Mouse (Mus musculus): Measurements from ENCODE around the gene Atg3.

Gene Atg3

DNA sequence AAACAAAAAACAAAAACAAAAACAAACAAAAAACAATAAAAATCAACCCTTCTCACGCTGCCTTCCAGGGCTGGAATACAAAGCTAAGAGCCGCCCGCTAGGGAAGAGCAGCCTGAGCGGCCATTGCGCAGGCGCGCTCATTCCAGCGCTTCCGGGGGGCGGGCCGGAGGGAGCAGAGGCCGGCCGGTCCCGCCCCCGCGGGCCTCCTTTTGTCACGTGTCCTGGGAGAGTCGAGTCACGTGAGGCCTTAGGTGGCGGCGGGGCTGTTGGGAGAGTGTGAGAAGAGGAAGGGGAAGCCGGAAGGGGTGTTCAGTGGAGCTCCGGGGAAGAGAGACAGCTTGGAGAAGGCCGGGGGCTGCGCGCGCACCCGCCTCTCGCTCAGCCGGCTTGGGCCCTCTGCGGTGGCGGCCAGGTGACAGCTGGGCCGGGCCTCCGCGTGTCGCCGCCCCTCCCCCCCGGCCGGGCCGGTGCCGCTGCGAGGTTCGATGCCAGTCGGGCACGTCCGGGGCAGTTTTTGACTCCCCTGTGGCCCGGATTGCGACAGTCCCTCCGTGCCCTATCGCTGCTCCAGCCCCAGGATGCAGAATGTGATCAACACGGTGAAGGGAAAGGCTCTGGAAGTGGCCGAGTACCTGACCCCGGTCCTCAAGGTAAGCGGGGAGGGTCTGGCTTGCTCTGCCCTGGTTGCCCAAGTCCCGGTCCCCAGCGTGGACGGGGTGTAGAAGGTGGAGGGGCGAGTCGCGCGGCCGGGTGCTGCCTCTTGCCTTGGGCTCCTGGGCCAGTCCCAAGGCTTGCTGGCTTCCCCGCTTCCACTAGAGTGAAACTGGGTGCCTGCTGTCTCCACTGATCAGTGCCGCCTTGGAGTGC is at the start of gene Atg3, which contains the start of gene Slc35a5:
TSS of gene Atg3 (plus strand) at position 264 of the 867 bp plus-strand sequence.
TSS of gene Slc35a5 (minus strand) at position 185 of the 867 bp plus-strand sequence.
- in situ Hi-C loops (cut with MboI; ENCODE audit: low sequenced_read_pairs), result no loop called here

DNA sequence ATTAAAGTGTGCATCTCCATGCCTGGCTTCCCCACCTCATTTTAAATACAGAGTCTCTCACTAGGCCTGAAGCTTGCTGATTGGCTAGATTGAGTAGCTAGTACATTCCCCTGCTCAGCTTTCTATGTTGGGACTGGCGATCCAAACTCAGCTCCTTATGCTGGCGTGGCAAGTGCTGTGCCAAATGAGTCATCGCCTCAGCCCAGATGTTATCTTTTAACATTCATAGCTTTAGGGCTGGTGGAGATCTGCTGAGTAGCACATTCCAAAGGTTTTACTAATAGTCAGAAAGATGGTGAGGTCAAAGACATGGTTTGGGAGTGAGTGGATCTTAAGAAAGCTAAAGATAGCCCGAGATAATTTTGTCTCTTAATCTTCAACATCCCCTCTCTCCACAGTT is 48.1 kb upstream of the Atg3 start:
- in situ Hi-C loops (cut with MboI; ENCODE audit: low sequenced_read_pairs), result loop anchor here (25.0 kb wide), 1 partner anchor 623 kb away; no protein-coding TSS in a partner anchor

DNA sequence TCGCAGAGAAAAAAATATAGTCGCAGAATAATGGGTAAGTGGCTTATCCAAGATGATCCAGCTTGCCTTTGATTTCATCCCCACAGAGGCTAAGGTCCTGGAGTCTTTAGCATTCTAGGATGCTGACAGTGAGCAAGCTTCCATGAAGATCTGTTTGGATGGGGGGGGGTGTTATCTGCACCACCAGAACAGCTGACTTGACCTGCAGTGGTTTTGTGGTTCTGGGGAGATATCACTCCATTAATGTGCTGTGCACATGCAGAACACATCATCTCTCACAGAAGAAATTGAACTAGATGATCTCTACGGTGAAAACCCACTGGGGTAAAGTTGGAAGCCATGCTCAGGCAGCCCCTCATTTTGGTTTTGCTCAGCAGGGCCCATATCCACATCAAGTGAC is 41.4 kb upstream of the Atg3 start:
- in situ Hi-C loops (cut with MboI; ENCODE audit: low sequenced_read_pairs), result loop anchor here (25.0 kb wide), 1 partner anchor 630 kb away; no protein-coding TSS in a partner anchor

DNA sequence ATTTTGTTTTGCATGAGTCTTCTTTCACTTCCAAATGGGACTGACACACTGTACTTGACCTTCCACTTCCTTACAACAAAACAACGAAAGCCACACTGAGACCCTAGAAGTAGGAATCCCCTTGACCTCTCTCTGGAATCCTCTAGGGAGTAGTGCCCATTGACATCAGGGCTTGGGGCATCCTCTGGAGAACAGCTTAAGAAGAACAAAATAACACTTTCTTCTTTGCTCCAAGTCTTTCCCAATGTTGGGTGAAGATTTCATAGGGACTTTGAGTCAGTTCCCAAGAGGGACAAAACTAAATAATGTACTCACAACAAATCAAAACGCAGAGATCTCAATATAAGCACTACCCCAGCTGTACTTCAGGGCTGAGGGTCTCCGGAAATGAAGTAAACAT is 39.8 kb upstream of the Atg3 start:
- in situ Hi-C loops (cut with MboI; ENCODE audit: low sequenced_read_pairs), result loop anchor here (25.0 kb wide), 1 partner anchor 631 kb away; no protein-coding TSS in a partner anchor

DNA sequence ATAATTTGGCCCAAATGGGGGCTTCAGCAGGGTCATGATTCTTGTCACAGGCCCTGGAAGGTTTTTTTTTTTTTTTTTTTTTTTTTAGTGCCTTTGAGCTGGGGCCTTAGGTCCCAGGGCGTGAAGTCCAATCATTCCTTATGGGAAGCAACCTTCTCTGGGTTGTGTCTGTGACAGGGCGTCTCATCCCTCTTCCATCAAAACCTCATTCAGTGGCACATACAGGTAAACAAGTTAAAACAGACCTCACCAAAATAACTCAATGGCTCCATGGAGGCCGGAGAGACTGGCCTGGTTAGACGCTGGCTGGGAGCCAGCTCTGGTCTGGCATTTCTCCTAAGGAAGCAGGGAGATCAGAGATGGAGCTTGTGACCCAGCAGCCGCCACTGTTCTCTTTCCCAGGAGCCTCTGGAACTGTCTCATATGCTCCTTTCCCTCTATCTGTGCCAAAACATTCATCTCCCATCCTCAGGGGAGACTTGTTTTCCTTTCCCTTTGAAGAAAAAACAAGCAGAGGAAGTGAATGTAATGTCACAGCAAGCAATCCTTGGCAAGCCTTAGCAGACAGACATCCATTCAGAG is 37.6 kb upstream of the Atg3 start:
- in situ Hi-C loops (cut with MboI; ENCODE audit: low sequenced_read_pairs), result loop anchor here (25.0 kb wide), 1 partner anchor 634 kb away; no protein-coding TSS in a partner anchor

DNA sequence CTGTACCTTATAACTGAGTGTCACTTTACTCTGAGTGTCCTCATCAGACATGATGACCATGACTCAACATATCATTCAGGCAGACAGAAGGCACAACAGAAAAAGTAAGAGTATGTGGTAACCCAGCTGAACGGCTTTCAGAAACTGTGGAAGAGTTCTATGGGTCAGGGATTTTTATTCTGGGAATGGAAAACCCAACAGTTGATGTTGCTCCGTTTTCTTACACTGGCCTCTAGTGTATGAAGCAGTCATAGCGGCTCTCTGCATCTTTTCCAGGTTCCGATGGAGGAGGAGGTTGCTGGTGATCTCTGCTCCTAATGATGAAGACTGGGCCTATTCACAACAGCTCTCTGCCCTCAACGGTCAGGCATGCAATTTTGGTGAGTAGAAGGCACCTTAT is 36.0 kb upstream of the Atg3 start:
- in situ Hi-C loops (cut with MboI; ENCODE audit: low sequenced_read_pairs), result loop anchor here (25.0 kb wide), 1 partner anchor 635 kb away; no protein-coding TSS in a partner anchor

DNA sequence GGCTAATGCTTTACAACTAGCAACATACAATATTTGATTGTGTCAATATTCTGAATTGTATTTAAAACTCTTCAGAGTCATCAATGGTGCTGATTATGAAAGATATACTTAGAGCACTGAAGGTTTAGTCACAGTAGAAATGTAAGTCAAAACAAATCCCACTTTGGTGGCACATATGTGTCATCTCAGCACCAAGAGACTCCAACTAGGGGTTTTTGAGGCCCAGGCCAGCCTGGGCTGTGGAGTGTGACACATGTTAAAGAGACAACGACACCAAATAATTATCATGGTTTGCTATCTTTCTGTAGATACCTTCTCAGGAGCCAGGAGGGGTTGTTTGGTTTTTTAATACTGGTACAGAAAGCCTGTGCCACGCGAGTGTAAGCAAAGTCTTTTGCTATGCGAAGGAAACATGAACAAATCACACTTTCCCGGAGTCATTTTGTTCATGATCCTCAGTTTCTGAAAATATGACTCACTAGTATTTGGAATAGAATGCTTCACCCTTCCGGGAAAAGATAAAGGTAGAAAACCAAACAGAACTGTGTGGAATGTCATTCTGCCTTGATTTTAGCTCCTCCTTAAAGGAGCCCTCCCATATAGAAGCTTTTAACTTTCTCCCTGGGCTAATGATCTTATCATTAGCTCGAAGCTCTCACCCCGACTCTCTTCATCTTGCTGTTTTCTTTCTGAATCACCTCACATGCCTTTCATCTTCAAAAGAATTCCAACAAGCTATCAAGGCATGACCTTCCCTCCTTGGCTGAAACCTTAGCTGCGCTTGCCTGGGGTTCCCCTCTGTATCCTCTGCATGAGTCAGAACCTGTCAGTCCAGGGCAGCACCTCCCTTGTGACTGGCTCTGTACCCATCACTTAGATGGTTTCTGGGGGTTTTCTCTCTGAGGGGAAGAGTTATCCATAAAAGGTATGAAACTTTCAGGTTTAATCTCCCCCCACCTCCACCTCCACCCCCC is 34.1 kb upstream of the Atg3 start:
- in situ Hi-C loops (cut with MboI; ENCODE audit: low sequenced_read_pairs), result loop anchor here (25.0 kb wide), 1 partner anchor 637 kb away; no protein-coding TSS in a partner anchor

DNA sequence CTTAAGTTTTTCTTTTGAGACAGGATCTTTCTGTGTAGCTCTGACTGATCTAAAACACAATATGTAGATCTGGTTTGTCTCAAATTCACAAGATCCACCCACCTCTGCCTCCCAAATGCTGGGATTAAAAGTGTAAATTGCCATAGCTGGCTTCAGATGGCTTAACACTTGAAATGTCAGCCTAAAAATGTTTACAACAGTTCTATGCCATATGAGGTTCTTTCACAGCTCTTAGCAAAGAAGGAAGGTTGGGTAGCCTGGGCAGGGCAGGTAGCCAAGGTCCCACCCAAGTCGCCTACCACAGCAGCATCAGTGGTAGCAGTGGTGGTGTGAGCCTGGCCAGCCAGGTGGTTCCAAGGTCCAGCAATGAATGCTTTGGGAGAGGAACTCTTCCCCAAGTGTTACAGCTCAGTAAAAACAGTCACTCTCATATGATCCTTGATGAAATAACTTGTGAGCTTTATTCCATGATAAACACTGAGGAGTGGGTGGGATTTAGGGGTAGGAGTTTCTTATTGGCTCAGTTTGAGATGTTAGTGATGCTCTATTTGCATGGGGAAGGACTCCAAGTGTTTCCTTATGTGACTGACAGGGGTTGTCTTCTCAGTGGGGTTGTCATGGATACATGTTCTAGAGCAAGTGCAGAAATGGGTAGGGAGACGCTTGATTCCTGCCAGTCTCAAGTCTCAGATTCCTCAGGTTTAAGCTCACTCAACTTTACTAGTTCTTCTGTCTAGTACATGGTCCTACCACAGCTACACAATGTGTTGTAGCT is 30.5 kb upstream of the Atg3 start:
- in situ Hi-C loops (cut with MboI; ENCODE audit: low sequenced_read_pairs), result no loop called here

DNA sequence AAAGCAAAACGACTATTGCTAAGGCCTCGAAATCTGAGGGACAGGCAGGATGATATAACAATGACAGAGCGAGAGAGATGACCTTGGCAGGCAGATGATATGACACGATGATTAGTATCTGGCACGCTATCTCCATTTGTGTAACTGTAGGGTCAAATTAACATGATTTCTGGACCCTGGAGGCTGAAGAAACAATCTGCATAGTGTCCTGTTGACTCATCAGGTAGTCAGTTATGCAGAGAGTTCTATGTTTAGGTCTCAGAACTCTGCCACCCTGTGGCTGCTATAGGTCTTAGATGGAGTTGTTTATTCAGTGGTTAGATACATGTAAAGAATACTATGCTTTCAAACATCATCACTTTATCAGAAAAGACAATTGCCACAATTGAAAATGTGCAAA is 16.9 kb upstream of the Atg3 start:
- in situ Hi-C loops (cut with MboI; ENCODE audit: low sequenced_read_pairs), result no loop called here

DNA sequence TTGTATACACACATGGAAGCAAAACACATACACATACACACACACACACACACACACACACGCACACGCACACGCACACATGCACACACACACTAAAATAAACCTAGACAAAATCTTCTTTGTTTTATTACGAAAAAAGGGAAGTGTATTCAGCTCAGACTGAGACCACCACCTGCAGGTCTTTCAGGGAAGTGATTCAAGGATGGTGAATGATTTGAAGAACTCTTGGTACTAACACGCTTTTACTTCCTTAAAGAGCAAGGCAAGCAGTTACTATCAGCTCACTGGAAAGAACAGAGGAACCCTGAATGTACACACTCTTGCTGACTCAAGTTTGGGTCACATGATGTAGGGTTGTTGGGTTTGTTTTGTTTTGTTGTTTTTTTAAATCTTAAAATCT is 16.0 kb upstream of the Atg3 start:
- in situ Hi-C loops (cut with MboI; ENCODE audit: low sequenced_read_pairs), result no loop called here

DNA sequence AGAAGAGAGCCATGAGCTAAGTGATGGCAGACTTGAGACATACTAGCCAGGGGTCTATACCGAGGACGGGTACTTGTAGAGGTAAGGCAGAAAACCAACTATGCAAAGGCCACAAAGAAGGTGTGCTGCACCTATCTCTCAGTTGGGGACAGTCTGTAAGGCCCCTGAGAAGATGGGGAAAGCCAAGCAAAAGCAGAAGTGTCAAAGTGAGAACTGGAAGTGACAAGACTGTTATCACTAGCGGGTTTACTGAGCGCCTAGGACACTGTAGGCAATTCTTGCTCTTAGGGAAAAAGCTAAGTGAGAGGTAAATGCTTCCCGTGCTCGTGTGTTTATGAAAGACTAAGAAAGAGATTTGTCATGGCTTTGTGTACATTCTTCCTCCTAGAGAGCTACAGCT is 13.5 kb upstream of the Atg3 start:
- in situ Hi-C loops (cut with MboI; ENCODE audit: low sequenced_read_pairs), result no loop called here

DNA sequence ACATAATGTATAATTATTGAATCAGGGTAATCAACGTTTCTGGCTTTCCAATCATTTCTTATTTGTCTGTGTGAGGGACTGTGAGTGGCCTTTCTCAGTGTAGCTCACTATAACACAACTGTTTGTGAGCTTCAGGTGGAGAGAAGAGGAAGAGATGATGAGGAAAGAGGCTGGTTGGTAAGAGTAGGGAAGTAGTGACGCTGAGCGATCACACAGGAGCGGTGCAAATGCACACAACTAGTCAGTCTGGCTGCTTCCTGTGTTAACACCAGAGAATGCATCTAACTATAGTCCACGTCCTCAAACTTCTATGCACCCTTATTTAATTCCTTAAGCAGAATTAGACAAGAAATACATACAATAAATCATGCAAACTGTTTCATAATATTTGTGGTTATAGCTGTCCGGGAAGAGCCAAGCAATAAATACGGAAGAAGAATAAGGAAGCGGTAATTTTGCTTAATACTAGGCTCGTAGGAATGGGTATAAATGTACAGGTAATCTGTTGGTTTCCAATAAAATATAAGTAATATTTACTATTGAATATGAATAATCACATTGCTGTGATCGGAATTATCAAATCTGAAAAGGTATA is 10.0 kb upstream of the Atg3 start:
- in situ Hi-C loops (cut with MboI; ENCODE audit: low sequenced_read_pairs), result no loop called here

DNA sequence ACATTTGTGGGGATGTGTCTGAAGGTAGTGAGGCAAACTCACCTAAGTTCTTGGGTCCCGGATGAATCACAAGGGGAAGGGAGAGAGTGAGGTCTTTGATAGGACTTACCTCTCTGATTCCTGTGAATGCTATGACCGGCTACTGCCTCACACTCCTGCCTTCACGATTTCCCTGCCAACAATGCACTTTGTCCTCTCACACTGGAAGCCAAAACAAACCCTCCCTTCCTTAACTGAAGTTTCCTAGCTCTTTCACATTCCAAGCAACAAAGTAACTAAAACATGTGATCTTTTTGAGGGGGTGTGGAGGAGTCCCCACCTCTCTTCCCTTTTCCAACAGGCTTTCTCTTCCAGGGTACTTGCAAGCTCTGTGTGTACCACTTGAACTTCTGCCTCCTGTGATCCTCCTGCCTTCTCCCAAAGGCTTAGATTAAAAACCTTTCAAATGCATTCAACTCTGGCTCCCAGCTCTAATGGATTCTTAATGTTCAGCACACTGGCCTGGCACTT is 3.8 kb upstream of the Atg3 start:
- in situ Hi-C loops (cut with MboI; ENCODE audit: low sequenced_read_pairs), result no loop called here

DNA sequence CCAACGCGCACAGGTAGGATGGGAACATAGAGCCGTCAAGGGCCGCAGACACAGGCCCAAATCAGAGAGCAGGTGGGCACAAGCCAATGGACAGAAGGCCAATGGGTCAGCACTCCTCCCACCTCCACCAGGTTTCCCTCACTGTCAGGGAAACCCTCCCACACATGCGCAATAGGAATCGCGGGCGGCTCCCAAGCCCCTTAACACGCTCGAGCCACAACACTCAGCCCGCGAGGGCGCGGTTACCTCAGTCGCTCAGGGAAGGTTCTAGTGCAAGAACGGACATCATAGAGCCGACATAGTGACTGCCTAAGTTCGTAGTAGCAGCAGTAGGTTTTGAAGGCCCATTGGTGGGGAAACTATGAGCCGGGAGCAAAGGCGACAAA is 456 bp upstream of the Atg3 start:
- in situ Hi-C loops (cut with MboI; ENCODE audit: low sequenced_read_pairs), result no loop called here

DNA sequence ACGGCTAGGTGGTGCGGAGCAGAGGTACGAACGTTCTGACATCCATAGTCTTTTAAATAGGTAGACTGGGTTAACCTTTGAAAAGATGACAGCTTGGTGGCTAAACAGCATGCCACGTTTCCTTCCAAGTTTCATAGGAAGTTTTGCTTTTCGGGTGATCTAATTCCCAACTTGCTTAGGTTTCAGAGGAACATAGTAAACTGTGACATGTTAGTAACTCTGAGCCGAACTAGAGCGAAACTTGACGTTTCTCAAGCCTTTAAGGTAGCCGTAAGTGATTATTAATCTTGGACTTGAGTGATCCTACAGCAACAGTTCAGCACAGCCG is 768 bp downstream of the Atg3 start:
- in situ Hi-C loops (cut with MboI; ENCODE audit: low sequenced_read_pairs), result no loop called here

DNA sequence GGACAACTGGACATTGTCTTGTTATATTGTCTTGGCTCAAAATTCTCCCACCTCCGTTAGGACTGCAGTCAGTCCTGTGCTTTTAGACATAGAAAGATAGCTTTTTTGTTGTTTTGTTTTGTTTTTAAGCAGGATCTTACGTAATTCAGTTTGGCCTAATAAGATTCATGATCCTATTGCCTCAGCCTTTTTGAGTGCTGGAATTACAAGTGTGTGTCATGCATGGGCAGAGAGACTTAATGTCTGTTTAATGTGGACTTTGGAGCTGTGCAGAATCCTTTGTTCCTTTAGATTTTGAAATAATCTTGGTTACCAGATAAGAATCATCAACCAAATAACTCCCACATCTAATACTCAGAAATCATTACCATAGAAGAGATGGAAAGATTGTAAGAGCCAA is 20.0 kb downstream of the Atg3 start:
- in situ Hi-C loops (cut with MboI; ENCODE audit: low sequenced_read_pairs), result no loop called here

DNA sequence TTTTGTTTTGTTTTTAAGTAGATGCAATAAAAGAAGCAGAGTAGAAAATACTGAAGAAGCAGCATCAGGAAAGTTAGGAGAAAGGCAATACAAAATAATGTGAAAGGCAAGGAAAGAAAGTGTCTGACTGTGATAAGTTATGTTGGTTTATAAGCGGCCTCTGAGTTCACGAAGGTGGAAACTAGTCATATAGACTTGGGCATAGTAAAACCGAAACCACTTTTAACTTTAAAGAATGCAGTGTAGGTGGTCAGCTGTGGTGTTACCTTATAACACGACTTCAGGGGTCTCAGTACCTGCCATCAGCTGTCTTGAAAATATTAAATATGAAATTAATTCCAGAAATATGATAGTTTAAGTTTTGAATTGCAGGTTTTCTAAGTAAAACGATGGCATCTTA is 23.2 kb downstream of the Atg3 start:
- in situ Hi-C loops (cut with MboI; ENCODE audit: low sequenced_read_pairs), result no loop called here

DNA sequence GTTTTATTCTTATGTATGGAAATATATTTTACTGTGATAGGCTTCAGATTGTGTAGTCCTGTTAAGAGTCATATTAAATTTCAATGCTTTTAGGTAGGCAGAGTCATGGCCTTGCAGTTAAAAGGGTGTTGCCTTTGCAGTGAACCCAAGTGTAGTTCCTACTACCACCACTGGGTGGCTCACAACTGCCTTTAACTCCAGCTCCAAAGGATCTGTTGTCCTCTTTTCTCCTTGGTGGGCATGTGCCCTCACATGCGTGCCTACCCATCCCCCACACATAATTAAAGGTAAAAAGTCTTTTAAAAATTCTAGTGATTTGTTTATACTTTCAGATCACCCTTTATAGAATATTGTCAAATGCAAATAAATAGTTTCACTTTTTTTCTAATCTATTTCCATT is 34.0 kb downstream of the Atg3 start:
- in situ Hi-C loops (cut with MboI; ENCODE audit: low sequenced_read_pairs), result loop anchor here (10.0 kb wide), 1 partner anchor 432 kb away; no protein-coding TSS in a partner anchor

DNA sequence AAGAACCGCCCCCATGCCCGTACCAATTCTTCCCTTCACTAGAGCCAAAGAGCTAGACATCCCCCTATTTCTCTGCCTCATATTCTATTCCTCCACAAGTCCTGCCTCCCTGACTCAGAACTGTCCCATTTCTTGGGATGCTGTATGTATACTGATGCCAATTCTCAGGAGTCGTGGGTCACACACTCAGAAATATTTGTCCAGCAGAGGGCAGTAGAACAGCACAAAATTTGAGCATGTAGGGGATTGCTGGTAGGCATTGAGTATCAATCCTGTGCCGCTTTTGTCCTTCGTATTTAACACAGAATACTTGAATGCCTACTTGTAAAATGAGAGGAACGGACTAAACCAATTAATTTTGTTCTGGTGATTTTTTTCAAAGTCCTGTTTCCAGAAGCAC is 38.2 kb downstream of the Atg3 start:
- in situ Hi-C loops (cut with MboI; ENCODE audit: low sequenced_read_pairs), result loop anchor here (10.0 kb wide), 1 partner anchor 428 kb away; no protein-coding TSS in a partner anchor
